Mouse (Mus musculus) cerebellum, adult 9-11 months (tissue): ENCODE measurements around the gene Prlh.

Experiments
- DNase-seq: peaks from one replicate; pipeline ENCODE4 v3.0.0; 2022

Gene Prlh

GRCm38 (mm10) chr1:90956245-90957096 lies 3.6 kb downstream of the Prlh start:
- DNase-seq = peak; percentile 42

GRCm38 (mm10) chr1:90962526-90962925 lies 9.6 kb downstream of the Prlh start:
- DNase-seq = no peak

GRCm38 (mm10) chr1:90962994-90963393 lies 10.1 kb downstream of the Prlh start:
- no peak for DNase-seq

GRCm38 (mm10) chr1:90967583-90967982 lies 14.7 kb downstream of the Prlh start:
- no peak for DNase-seq

GRCm38 (mm10) chr1:90968649-90969048 lies 15.7 kb downstream of the Prlh start:
- DNase-seq = no peak

GRCm38 (mm10) chr1:90969347-90969784 lies 16.5 kb downstream of the Prlh start, which contains the start of gene Rab17:
Rab17 (minus strand) TSS chr1:90969661.
- DNase-seq = no peak

GRCm38 (mm10) chr1:90969881-90970390 lies 17.0 kb downstream of the Prlh start:
- DNase-seq = no peak

- peak; percentile 78 for DNase-seq
These were observed 20.1 kb downstream of the Prlh start for GRCm38 (mm10) chr1:90972911-90973573.

GRCm38 (mm10) chr1:90973574-90973911 lies 20.6 kb downstream of the Prlh start:
- DNase-seq = no peak

- DNase-seq = peak; percentile 24
These were observed 22.2 kb downstream of the Prlh start for GRCm38 (mm10) chr1:90974906-90975649.

GRCm38 (mm10) chr1:90975960-90976359 lies 23.1 kb downstream of the Prlh start:
- DNase-seq = no peak

- no peak for DNase-seq
These were observed 27.9 kb downstream of the Prlh start for GRCm38 (mm10) chr1:90980638-90981330.

- DNase-seq = no peak
These were observed 28.4 kb downstream of the Prlh start for GRCm38 (mm10) chr1:90981346-90981745.

GRCm38 (mm10) chr1:90995916-90996315 lies 43.0 kb downstream of the Prlh start:
- no peak for DNase-seq

- no peak for DNase-seq
These were observed 44.2 kb downstream of the Prlh start for GRCm38 (mm10) chr1:90997136-90997535.

GRCm38 (mm10) chr1:90997641-90998040 lies 44.7 kb downstream of the Prlh start:
- DNase-seq = no peak

- peak; percentile 30 for DNase-seq
These were observed 45.5 kb downstream of the Prlh start, which contains the start of gene Lrrfip1 for GRCm38 (mm10) chr1:90998268-90998890. Lrrfip1 (plus strand) TSS chr1:90998737.

- DNase-seq = no peak
These were observed 46.1 kb downstream of the Prlh start for GRCm38 (mm10) chr1:90998891-90999611.

GRCm38 (mm10) chr1:90999911-91000601 lies 47.1 kb downstream of the Prlh start:
- DNase-seq = no peak

- DNase-seq = no peak
These were observed 48.2 kb downstream of the Prlh start for GRCm38 (mm10) chr1:91001101-91001500.
